Mouse (Mus musculus) testis, adult 2 months (tissue): ENCODE measurements at regions not wholly inside any gene's neighbourhood (a gene's known extent, or its start where the extent isn't known, plus 50 kb on each side); places are given as distances from the start of the nearest gene placed in this dataset.

Experiments
- CTCF ChIP-seq: fragments of 200-500 bp; IDR thresholded peaks from 2 replicates; pipeline ENCODE4 v1.5.1; 2012; ENCODE audit warnings: low read depth, mild to moderate bottlenecking, inconsistent platforms, low read length, moderate library complexity; ENCODE audit not compliant: control insufficient read depth, insufficient read depth, insufficient replicate concordance
- POLR2A ChIP-seq: fragments of 200-500 bp; IDR thresholded peaks from 2 replicates; pipeline ENCODE4 v1.6.1; 2012; ENCODE audit warnings: low read depth, mild to moderate bottlenecking, inconsistent platforms, low read length, moderate library complexity; ENCODE audit not compliant: control insufficient read depth

DNA sequence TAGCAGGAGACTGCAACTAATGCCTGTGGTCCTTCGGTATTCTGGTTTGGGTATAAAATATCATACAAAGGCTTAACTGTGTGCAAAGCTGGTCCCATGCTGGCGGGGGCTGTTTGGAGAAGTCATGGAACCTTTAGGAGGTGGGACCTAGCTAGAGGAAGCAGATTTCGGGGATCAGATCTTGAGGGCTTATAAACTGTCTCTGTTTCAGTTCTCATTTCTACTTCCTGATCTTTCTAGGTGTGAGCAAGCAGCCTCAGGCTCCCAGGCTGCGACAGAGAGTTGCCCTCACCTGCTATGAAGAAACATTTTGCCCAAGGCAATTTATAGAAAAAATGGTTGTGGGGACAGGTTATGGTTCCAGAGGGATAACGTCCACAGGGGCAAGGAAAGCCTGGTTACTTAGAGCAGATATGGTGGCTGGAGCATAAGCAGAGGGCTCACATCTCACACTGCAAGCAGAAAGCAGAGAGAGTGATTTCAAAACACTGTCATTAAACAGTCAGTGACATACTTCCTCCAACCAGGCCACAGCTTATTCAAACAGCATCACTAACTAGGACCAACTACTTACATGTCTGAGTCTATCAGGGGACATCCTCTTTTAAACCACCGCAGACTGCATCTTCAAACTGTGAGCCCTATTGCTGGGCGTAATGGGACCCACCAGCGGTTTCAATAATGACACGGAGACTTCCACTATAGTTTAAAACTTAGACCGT, 188.1 kb downstream of the 1500009L16Rik start:
- TF ChIP-seq CTCF (no peak), POLR2A (no peak)
